Mouse (Mus musculus) kidney, adult 8-10 months (tissue): ENCODE measurements at regions not wholly inside any gene's neighbourhood (a gene's known extent, or its start where the extent isn't known, plus 50 kb on each side); places are given as distances from the start of the nearest gene placed in this dataset.

ENCODE experiments used
- DNase-seq, 2 experiments: peaks; one replicate each; pipeline ENCODE4 v3.0.0; 2022

- no peak for DNase-seq
These were observed 498.1 kb downstream of the Slc22a22 start for GRCm38 (mm10) chr15:56979353-56979752.

- no peak for DNase-seq
These were observed 501.7 kb downstream of the Slc22a22 start for GRCm38 (mm10) chr15:56975446-56976433.

DNA sequence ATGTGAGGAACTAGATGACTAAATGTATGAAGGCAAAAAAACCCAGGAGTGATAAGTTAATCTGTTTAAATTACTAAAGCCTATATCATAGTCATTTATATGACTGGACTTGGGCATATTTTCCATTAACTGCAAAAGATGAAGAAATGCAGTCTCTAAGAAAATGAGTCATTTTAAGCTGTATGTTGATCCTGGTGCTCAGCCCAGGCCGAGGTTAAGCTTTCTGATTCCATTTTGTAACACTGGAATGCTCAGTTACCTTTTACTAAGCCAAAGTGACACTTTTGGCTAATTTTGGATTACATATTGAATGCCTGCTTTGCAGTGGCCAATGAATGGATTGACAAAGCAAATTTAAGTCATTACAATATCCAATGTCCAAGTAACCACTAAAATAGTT lies 507.3 kb downstream of the Slc22a22 start:
- DNase-seq: no peak

- DNase-seq: no peak
These were observed 521.1 kb downstream of the Slc22a22 start for GRCm38 (mm10) chr15:56956356-56956755.

DNA sequence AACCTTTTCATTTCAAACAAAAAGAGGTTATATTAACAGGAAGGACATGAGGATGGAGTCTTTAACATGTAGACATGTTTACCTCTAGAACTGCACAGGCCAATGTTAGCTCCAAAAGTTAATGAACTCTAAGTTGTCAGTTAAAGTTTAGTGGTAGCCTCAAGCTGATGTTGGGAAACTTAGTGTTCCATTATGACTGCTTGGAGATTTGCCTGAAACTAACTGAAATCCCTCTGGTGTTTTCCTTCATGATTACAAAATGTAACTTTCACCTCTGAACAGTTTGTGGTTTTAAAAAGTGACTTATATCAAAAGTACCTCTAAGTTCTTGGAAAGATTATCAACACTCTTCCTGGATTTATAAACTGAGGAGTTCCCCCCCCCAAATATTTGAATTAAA lies 525.2 kb downstream of the Slc22a22 start:
- peak in 1 of 2 experiments; percentile 6 for DNase-seq

GRCm38 (mm10) chr15:56950824-56951223 lies 526.6 kb downstream of the Slc22a22 start:
- no peak for DNase-seq

DNA sequence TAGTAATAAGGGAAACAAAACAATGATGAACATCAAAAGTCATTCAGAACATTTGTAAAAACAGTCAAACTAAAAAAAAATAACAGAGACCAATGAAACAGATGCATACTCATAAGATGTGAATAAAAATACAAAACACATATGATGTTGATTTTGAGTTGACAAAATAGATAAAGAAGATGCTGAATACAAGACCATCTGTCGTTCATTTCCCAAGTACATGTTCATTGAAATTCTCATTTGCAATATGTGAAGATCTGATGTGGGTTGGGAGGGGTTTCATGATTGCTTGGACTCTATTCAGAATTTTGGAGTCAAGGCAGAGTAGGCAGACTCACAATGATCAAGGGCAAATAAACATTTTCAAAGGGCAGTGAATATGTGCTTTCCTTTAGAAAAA lies 536.5 kb downstream of the Slc22a22 start:
- no peak for DNase-seq

DNA sequence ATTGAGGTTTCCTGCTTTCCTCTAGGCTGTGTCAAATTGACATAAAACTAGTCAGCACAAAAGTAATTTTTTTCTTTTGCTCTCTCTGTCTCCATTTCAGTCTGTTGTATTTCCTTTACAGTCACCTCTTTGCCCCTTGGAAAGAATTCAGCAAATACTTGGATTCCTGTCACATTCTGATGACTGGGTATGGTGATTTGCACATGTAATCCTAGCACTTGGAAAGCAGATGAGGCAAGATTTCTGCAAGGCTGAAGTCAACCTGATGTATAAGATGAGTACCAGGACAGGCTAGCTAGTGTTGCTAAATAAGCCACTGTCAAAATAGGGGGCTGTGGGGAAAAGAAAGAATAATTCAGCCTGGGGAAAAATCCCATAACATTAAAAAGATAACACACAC lies 580.9 kb downstream of the Slc22a22 start:
- no peak for DNase-seq

DNA sequence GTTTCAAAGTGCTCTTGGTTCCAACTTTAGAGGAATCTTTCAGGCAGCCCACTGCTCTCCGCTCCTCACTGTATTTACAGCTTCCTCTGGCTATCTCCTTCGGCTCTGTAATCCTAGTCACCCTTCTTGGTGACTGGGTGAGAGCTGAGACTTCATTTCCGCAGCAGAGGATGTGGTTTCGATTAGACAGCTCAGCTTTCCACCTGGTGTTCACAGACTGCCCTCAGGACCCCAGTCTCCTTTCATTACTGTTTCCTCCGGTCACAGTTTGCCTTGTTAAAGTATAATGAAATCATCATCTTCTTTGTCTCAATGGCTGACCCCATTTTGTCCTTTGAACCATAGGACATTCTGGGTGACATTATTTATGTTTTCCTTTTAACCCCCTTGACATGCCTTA lies 595.9 kb downstream of the Slc22a22 start:
- DNase-seq: no peak

DNA sequence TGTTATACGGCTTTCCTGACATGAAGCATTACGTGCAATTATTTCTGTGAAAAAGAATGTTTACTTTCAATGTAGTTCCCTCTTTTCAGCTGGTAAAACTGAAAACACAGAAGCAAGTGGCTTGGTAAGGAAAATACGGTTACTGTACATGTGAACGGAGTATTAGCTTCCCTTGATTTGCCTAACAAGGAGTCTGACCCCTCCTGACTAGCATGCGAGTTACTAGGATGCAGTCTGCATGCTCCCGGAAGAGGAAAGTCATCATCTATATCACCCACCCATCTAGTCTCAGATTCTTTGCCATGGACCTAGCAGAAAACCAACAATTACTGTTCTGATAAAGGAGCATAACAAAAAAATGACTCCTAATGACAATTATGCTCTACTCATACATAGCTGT lies 611.5 kb downstream of the Slc22a22 start:
- DNase-seq: no peak

DNA sequence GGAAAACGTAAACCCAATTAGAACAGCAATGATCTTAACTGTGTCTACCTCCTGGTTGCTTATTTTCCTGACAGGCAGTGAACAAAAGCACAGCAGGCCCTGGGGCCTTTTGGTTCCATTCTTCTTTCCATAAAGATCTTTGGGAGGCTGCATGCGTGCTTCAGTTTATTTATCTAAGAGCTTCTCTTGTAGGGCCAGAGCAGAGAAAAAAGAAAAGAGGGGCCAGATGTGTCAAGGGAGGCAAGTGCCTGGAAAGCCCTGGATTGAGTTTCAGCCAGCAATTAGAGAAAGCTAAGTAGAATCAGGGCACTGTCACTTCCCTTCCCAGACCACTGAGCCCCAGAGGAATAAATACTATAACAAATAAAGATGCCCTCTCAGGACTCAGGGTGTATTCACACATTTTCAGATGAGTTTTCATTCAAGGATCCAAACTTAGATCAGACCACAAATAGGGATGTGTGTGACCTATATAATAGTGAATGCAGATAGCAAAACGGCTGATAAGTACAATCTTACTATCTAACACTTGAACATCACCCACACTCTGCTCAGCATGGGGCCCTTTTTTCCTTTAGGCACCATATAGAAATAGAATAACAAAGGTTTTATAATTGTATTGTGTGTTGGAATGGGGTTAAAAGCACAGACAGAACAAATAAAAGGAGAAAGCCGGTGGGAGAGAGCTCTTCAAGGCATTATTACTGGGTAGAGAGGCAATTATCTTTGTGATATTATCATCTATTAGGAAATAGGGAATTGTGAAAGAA lies 612.2 kb downstream of the Slc22a22 start:
- DNase-seq: no peak

DNA sequence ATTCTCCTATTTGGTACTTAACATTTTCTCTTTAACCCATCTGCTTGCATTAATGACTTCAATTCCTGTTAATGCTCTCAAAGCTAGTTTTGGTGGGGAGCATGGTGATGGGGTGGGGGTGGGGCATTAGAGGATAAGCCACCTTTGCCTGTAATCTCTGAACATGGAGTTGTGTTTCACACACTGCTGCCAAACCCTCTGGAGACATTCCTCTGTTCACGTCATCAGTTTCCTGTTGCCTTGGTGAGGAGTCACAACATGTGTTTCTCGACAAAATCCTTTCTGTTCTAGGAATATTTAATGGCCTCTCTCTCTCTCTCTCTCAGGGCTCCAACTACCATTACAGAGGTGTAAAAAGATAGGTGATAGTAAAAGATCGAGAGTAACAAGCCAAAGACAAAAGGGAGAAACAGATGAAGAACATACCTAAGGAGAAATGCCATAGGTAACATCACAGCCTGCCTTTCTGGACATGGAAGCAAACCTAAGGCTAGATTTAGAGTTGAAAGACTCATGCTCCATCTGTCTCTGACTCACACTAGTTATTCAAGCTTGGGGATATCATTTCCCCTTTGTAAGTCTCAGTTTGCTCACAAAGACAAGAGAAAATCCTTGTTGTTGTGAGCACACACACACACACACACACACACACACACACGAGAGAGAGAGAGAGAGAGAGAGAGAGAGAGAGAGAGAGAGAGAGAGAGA lies 618.6 kb downstream of the Slc22a22 start:
- no peak for DNase-seq

DNA sequence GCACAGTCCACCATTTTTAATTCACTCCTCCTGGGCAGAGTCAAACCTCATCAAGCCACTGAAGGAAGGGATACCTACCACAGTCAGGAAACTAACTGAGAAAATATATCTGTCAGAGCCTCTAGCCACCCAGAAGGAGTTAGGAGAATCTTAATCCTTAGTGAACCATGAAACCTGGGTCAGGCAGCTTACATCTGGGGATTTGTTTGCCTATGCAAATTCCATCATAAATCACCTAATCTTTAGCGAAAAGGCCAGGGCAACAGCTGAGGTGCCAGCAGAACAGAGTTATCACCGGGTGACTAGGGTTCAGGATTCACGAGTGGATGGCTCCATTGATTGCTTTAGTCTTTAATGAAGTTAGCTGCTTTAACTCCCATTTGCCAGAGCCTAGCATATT lies 619.3 kb downstream of the Slc22a22 start:
- no peak for DNase-seq

GRCm38 (mm10) chr15:56856057-56856456 lies 621.4 kb downstream of the Slc22a22 start:
- DNase-seq: peak; percentile 20 to 60

- DNase-seq: no peak
These were observed 624.3 kb downstream of the Slc22a22 start for GRCm38 (mm10) chr15:56853106-56853505.

GRCm38 (mm10) chr15:56847469-56848128 lies 629.8 kb downstream of the Slc22a22 start:
- DNase-seq: no peak

DNA sequence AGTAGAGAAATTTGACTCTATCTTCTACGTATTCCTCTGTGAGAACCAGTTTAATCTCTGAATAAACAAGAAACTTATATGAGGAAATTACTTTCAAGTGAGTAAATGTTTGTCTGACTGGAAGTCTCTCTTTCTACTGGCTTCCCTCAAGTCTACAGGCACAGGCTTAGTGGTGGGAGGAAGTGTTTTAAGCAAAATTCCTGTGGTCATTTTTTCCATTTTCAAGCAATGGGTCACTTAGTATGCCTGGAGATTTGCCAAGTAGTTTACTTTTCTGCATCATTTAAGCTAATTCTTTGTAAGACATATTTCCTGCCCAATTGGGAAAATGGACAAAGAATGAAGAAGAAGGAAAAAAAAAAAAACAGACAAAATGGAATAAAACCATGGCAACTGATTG lies 632.9 kb downstream of the Slc22a22 start:
- no peak for DNase-seq

GRCm38 (mm10) chr15:56841516-56841915 lies 635.9 kb downstream of the Slc22a22 start:
- DNase-seq: no peak

DNA sequence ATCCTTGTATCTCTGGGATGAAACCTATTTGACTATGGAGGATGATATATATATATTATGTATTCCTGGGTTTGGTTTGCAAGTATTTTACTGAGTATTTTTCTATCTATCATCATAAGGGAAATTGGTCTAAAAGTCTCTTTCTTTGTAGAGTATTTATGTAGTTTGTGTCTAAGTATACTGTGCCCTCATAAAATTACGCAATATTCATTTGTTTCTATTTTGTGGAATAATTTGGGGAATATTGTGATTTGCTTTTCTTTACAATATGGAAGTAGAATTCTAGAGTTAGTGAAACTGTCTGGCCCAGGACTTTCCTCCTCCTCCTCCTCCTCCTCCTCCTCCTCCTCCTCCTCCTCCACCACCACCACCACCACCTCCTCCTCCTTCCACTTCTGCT lies 640.1 kb downstream of the Slc22a22 start:
- DNase-seq: no peak

DNA sequence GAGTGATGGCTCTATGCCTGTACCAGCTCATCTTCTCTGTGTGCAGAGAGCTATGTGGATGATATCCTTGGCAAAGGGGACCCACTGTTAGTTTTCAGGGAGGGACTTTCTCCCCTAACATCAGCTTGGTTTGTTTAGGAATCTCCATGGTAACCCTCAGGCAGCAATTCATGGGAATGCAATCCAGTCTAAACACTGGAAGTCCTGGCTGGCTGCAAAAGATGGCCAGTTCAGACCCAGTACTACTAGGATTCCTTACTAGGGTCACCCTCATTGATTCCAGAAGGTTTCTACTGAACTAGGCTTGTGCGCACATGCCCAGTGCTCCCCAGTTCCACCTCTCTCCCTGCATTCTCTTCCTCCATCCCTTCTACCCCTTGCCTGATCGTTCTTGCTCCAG lies 642.8 kb downstream of the Slc22a22 start:
- DNase-seq: no peak

DNA sequence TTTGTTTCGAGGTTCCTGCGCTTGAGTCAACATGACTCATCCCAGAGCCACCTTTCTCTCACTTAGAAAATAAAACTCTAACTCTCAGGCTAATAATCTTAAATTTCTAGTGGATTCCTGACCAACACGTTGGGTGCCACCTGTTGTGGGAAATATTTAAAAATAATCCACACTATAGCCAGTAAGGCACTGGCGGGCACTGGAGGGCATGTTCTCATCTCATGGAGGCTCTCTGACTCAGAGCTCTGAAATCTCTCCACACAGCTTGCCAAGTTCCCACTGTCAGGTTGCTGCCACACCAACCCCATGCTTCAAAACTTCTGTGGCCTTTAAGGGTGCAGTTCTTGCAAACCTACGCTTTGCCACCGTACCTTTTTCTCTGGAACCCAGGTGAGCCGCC lies 644.8 kb downstream of the Slc22a22 start:
- DNase-seq: no peak

GRCm38 (mm10) chr15:56820977-56821579 lies 656.3 kb downstream of the Slc22a22 start:
- DNase-seq: no peak
